Mouse (Mus musculus) heart, adult 2 months (tissue): ENCODE data around the gene Plcd1. TPM values are rescaled to one million over a fixed set of nuclear protein-coding genes. Genes with fewer than 3 reads are reported as not detected.

Source experiments
- DNase-seq, 2 experiments: peaks; one replicate each; pipeline ENCODE4 v3.0.0; 2021
- H3K27ac ChIP-seq: fragments of 200-600 bp; 2 replicates; pipeline ENCODE4 v1.8.1; 2022
- H3K27me3 ChIP-seq: fragments of 200-500 bp; 2 replicates; pipeline ENCODE4 v1.6.1; 2012; ENCODE audit warnings: mild to moderate bottlenecking, low read length, inconsistent platforms, mixed read lengths; ENCODE audit not compliant: control insufficient read depth, insufficient read depth
- H3K36me3 ChIP-seq: fragments of 200-500 bp; 2 replicates; pipeline ENCODE4 v1.6.1; 2012; ENCODE audit warnings: low read length, inconsistent platforms; ENCODE audit not compliant: control insufficient read depth, insufficient read depth
- H3K4me1 ChIP-seq: fragments of 200-500 bp; 2 replicates; pipeline ENCODE4 v1.6.1; 2011; ENCODE audit warnings: low read length; ENCODE audit not compliant: control insufficient read depth, insufficient read depth
- H3K4me3 ChIP-seq: fragments of 200-600 bp; 2 replicates; pipeline ENCODE4 v1.8.1; 2022
- H3K79me2 ChIP-seq: fragments of 200-500 bp; replicated peaks from 2 replicates; pipeline ENCODE4 v1.6.1; 2012; ENCODE audit warnings: mild to moderate bottlenecking, inconsistent platforms, low read length, moderate library complexity, mixed read lengths; ENCODE audit not compliant: control insufficient read depth, insufficient read depth
- H3K9ac ChIP-seq: fragments of 200-500 bp; 2 replicates; pipeline ENCODE4 v1.6.1; 2012; ENCODE audit warnings: low read depth, mild to moderate bottlenecking, control low read depth, inconsistent platforms, low read length, mixed read lengths
- CTCF ChIP-seq: fragments of 200-600 bp; IDR thresholded peaks from 2 replicates; pipeline ENCODE4 v1.8.1; 2022; ENCODE audit warnings: antibody characterized with exemption, mild to moderate bottlenecking, moderate library complexity
- EP300 ChIP-seq: fragments of 200-500 bp; IDR thresholded peaks from 2 replicates; pipeline ENCODE4 v1.6.1; 2011; ENCODE audit warnings: low read depth, low read length, control low read depth; ENCODE audit not compliant: insufficient read depth
- POLR2A ChIP-seq: fragments of 200-500 bp; IDR thresholded peaks from 2 replicates; pipeline ENCODE4 v1.6.1; 2011; ENCODE audit warnings: mild to moderate bottlenecking, low read depth, low read length, control low read depth; ENCODE audit not compliant: insufficient read depth
- WGBS: fragments of 180-500 bp; shearing (Covaris S2); methylation state at CpG from one replicate; pipeline ENCODE4 v1.1.7; 2018; 5-methylcytosine and 5-hydroxymethylcytosine counted together
- intact Hi-C: fragments of 180-260 bp; cut with DNase I; formaldehyde crosslinking; loops from one replicate; pipeline ENCODE4 v1.15.1; 2025
- long read RNA-seq: library from polyadenylated mRNA; stranded (forward); transcript quantifications from one replicate; pipeline ENCODE4 v2.0.0, GENCODE M21; 2021
- polyA plus RNA-seq: library from polyadenylated mRNA; depleted of rRNA; stranded (reverse); fragments of >200 nt; gene quantifications from 2 replicates; pipeline ENCODE4 v1.2.3, GENCODE M21; 2012; rRNA removed
- total RNA-seq, 2 experiments: library from RNA; stranded (reverse); gene quantifications; 2 replicates each; pipeline ENCODE4 v1.2.3; 2021

Plcd1 gene
- total RNA-seq (10 to 100 TPM; 14.5 to 16.6 TPM), polyA plus RNA-seq (32.2 and 39.4 TPM in 2 replicates)
- long read RNA-seq, transcript Plcd1-201 (15 exons, 2,657 nt): major isoform, 15 of 20 reads
- long read RNA-seq, partial matches to known transcripts: 1 of 20 reads
- long read RNA-seq, other reads (novel, unspliced or antisense): 3 of 20 reads

- TF ChIP-seq POLR2A (peak; percentile 77), CTCF (peak; percentile 51), EP300 (no peak)
- 11% methylated on average over 45 of the region's 45 CpGs for WGBS
These were observed at the start of gene Plcd1 for GRCm38 (mm10) chr9:119093419-119094295. Gene Plcd1 (minus strand): TSS chr9:119093502.

GRCm38 (mm10) chr9:119142066-119142465, 48.8 kb upstream of the Plcd1 start:
- Histone ChIP-seq H3K4me3 (no peak overlapping the region), H3K4me1 (no peaks in the 10 kb centered on the region), H3K79me2 (no peaks in the 10 kb centered on the region), H3K27ac (no peak overlapping the region), H3K36me3 (no peaks in the 10 kb centered on the region), H3K9ac (no peak overlapping the region), H3K27me3 (no peaks in the 10 kb centered on the region)
- DNase-seq: no peak
- 80% methylated on average over 5 of the region's 5 CpGs for WGBS
- intact Hi-C loops: no loop called here
- no peak for TF ChIP-seq EP300
- no peak for TF ChIP-seq CTCF
- TF ChIP-seq POLR2A: no peak

More at GRCm38 (mm10) chr9:119093419-119094295, at the start of gene Plcd1:
- Histone ChIP-seq H3K4me3 (peak within 1 kb of the TSS; percentile 79), H3K36me3 (no peaks in the 10 kb centered on the region; the same call in 1 of the 2 replicates), H3K27ac (peak within 1 kb of the TSS; percentile 95), H3K4me1 (peaks cover 8% of the 10 kb centered on the region), H3K27me3 (no peaks in the 10 kb centered on the region), H3K79me2 (no peaks in the 10 kb centered on the region), H3K9ac (peak within 1 kb of the TSS; percentile 85)
- intact Hi-C loops: no loop called here
- peak; percentile 96 for DNase-seq

- no peak overlapping the region for H3K9ac ChIP-seq
- WGBS: 70% methylated on average over 2 of the region's 2 CpGs
- H3K79me2 ChIP-seq: no peaks in the 10 kb centered on the region
- H3K4me1 ChIP-seq: no peaks in the 10 kb centered on the region
- TF ChIP-seq POLR2A (no peak), EP300 (no peak), CTCF (no peak)
- H3K4me3 ChIP-seq: no peak overlapping the region
- DNase-seq: no peak
- no peak overlapping the region for H3K27ac ChIP-seq
- intact Hi-C loops: no loop called here
- no peaks in the 10 kb centered on the region for H3K36me3 ChIP-seq
- no peaks in the 10 kb centered on the region for H3K27me3 ChIP-seq
These were observed 45.5 kb upstream of the Plcd1 start for GRCm38 (mm10) chr9:119138836-119139235.

- Histone ChIP-seq H3K36me3 (no peaks in the 10 kb centered on the region), H3K27ac (no peak overlapping the region), H3K4me1 (no peaks in the 10 kb centered on the region), H3K79me2 (no peaks in the 10 kb centered on the region), H3K4me3 (no peak overlapping the region), H3K9ac (no peak overlapping the region), H3K27me3 (no peaks in the 10 kb centered on the region)
- DNase-seq: no peak
- intact Hi-C loops: no loop called here
- 57% methylated on average over 5 of the region's 5 CpGs for WGBS
- no peak for TF ChIP-seq CTCF
- no peak for TF ChIP-seq EP300
- no peak for TF ChIP-seq POLR2A
These were observed 37.4 kb upstream of the Plcd1 start for GRCm38 (mm10) chr9:119130692-119131091.

DNA sequence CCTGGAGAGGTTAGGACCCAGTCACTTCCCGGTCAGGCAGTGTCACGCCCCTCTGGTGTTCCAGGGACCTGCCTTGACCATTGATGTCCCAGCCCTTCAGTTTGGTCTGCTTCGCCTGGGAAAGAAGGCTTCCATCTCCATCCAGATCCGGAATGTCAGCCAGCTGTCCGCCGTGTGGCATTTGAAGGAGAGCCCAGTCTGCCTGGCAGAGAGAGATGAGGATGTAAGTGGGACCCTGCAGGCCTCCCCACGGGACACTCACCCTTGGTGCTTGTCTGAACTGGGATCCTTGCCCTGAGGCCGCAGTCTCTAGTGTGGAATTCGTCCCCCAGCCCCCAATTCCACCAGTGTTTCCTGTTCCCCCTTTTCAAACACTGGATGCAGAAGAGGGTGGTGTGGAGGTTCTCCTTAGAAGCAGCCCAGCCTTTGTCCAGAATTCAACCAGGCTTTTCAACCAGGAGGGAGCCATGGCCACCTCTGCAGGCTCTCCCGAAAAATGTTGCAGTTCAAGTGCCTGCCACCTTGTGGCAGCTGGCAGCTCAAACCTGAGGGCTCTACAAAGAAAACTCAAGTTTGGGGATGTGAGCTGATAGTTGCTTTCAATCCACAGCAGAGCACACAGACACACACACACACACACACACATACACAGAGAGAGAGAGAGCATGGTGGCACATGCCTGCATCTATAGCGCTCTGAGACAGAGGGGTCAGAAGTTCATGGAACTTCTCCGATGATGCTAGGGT, 35.3 kb upstream of the Plcd1 start:
- H3K4me1 ChIP-seq: no peaks in the 10 kb centered on the region
- DNase-seq: no peak
- 79% methylated on average over 12 of the region's 12 CpGs for WGBS
- intact Hi-C loops: no loop called here
- H3K36me3 ChIP-seq: no peaks in the 10 kb centered on the region
- no peaks in the 10 kb centered on the region for H3K79me2 ChIP-seq
- no peak overlapping the region for H3K9ac ChIP-seq
- no peak for TF ChIP-seq POLR2A
- TF ChIP-seq EP300: no peak
- peak; percentile 29 for TF ChIP-seq CTCF
- H3K27me3 ChIP-seq: no peaks in the 10 kb centered on the region
- no peak overlapping the region for H3K4me3 ChIP-seq
- no peak overlapping the region for H3K27ac ChIP-seq
